Mouse (Mus musculus): ENCODE measurements at regions not wholly inside any gene's neighbourhood (a gene's known extent, or its start where the extent isn't known, plus 50 kb on each side); places are given as distances from the start of the nearest gene placed in this dataset.

DNA sequence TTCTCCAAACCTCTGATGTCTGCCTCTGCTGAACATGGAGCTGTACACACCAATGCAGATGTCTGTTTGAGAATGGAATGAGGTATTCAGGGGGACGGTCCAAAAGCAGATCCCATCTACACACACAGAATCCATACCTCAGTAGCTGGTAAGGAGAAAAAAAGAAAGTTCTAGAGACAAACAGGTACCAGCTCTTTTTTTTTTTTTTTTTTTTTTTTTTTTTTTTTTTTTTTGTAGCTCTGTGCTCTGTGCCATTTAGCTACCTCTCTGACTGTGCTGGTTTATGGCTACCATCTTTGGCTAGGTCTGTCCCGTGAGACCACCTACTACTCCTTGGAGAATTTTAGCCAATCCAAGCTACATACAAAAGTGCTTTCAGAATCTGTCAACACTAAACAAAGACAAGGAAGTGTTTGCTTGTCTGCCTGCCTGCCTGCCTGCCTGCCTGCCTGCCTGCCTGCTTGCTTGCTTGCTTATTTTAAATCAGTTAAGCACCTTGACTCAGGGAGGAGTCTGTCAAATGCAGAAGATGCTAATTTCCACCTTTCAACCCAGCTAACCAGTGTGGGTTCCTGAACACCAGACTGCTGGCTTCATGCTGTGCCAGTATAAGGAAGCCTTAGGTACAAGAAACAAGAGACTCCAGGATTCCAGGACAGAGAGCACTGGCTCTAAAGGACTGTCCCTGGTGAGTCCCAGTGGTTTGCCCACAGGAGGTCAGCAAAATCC is 190.0 kb upstream of the Cdh5 start:
- TF ChIP-seq CTCF (IDR thresholded peaks at IDR 0.05; ENCODE audit: low read depth, low read length) (no peak), POLR2A (IDR thresholded peaks at IDR 0.05; ENCODE audit: insufficient read depth, low read length) (no peak)
